Mouse (Mus musculus): ENCODE results near the gene 1700123O20Rik. TPM values are rescaled to one million over a fixed set of nuclear protein-coding genes. Genes with fewer than 3 reads are reported as not detected.

1700123O20Rik gene
- polyA plus RNA-seq, 1 experiment: not detected

DNA sequence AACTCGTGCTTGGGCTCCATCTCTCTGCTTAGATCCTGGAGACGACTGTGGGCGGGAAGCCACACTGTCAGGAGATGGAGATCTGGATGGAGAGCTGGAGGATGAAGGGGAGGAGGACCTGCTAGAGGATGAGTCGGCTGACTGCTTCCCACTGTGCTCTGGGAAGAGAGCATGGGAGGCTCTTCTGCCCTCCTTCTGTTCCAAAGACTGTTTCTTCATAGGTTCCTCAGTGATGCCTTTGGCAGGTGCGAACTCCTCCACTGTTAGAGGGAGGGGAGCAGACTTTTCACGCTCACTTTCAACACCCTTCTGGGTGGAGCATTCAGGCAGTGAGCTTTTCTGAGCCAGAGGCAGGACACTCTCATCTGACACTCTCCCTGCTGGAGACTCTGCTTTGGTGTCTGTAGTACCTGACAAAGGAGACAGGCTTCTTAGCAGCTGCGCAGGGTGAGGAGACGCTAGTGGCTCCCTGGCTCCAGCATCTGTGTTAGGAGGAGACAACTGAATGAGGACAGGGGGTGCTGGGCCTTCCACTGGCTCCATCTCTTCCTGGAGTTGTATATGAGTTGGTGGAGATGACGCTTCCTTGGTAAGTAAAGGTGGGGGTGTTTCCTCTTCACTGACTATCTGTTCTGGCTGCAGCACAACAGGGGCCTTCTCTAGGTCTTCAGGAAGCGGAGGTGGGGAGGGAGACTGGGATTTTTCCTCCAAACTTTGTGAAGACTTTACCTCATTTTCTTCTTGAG is 21.4 kb upstream of the 1700123O20Rik start:
- Histone ChIP-seq H3K27ac (ENCODE audit: insufficient read depth, low read depth, low read length) (no peak overlapping the region), H3K4me3 (ENCODE audit: insufficient read depth, low read depth, low read length) (no peak overlapping the region), H3K4me1 (ENCODE audit: control insufficient read depth, insufficient read depth, low read length) (peaks cover 7% of the 10 kb centered on the region; the same call in 1 of the 2 replicates)
- WGBS: 55% methylated on average over 10 of the region's 10 CpGs
- TF ChIP-seq CTCF (IDR thresholded peaks at IDR 0.05; ENCODE audit: insufficient read depth, low read depth, low read length) (no peak), POLR2A (IDR thresholded peaks at IDR 0.05; ENCODE audit: insufficient read depth, low read depth, low read length) (no peak)

DNA sequence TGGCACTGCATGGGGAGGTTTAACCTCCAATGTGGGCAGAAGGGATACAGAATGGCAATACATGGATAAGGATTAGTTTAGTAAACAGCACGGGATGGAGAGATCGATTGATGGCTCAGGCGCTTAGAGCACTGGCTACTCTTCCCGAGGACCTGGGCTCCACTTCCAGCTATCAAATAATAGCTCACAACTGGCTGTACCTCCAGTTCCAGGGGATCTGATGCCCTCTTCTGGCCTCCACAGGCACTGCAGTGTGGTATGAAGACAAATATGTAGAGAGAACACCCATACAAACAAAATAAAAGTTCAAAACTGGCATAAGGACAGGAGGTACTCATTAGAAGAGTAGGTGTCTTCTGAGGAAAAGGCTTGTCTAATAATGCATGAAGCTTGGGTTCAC is 16.6 kb upstream of the 1700123O20Rik start:
- no peak overlapping the region for H3K27ac ChIP-seq (ENCODE audit: insufficient read depth, low read depth, low read length)
- TF ChIP-seq CTCF (IDR thresholded peaks at IDR 0.05; ENCODE audit: insufficient read depth, low read depth, low read length) (no peak), POLR2A (IDR thresholded peaks at IDR 0.05; ENCODE audit: insufficient read depth, low read depth, low read length) (no peak)
- peaks cover 5% of the 10 kb centered on the region; the same call in 1 of the 2 replicates for H3K4me1 ChIP-seq (ENCODE audit: control insufficient read depth, insufficient read depth, low read length)
- WGBS: 66% methylated on average over 4 of the region's 4 CpGs
- H3K4me3 ChIP-seq (ENCODE audit: insufficient read depth, low read depth, low read length): no peak overlapping the region

DNA sequence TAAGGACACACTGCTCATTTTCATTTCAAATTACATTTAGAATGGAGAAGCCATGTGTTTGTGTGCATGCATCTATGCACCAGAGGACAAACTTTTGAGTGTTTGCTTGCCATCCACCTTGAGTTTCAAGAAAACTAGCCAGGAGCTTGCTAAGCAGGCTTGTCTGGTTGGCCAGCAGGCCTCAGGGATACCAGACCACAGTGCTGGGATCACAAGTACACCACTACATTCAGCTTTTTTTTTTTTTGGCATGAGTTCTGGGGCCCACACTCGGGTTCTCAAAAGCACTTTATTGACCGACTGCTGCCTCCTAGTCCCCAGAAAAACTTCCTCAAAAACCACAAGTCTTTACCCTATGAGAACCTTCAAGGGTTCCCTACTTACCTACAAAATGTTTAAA is 11.7 kb upstream of the 1700123O20Rik start:
- Histone ChIP-seq H3K4me1 (ENCODE audit: control insufficient read depth, insufficient read depth, low read length) (no peaks in the 10 kb centered on the region), H3K27ac (ENCODE audit: insufficient read depth, low read depth, low read length) (no peak overlapping the region), H3K4me3 (ENCODE audit: insufficient read depth, low read depth, low read length) (no peak overlapping the region)
- 31% methylated on average over 2 of the region's 2 CpGs for WGBS
- no peak for TF ChIP-seq CTCF (IDR thresholded peaks at IDR 0.05; ENCODE audit: insufficient read depth, low read depth, low read length)
- TF ChIP-seq POLR2A (IDR thresholded peaks at IDR 0.05; ENCODE audit: insufficient read depth, low read depth, low read length): no peak

- Histone ChIP-seq H3K4me1 (ENCODE audit: control insufficient read depth, insufficient read depth, low read length) (no peaks in the 10 kb centered on the region), H3K27ac (ENCODE audit: insufficient read depth, low read depth, low read length) (no peak overlapping the region), H3K4me3 (ENCODE audit: insufficient read depth, low read depth, low read length) (no peak overlapping the region)
- WGBS: 70% methylated on average over 5 of the region's 5 CpGs
- TF ChIP-seq CTCF (IDR thresholded peaks at IDR 0.05; ENCODE audit: insufficient read depth, low read depth, low read length) (no peak), POLR2A (IDR thresholded peaks at IDR 0.05; ENCODE audit: insufficient read depth, low read depth, low read length) (no peak)
Measured at GRCm38 (mm10) chr14:54676290-54676689, 9.7 kb upstream of the 1700123O20Rik start.

DNA sequence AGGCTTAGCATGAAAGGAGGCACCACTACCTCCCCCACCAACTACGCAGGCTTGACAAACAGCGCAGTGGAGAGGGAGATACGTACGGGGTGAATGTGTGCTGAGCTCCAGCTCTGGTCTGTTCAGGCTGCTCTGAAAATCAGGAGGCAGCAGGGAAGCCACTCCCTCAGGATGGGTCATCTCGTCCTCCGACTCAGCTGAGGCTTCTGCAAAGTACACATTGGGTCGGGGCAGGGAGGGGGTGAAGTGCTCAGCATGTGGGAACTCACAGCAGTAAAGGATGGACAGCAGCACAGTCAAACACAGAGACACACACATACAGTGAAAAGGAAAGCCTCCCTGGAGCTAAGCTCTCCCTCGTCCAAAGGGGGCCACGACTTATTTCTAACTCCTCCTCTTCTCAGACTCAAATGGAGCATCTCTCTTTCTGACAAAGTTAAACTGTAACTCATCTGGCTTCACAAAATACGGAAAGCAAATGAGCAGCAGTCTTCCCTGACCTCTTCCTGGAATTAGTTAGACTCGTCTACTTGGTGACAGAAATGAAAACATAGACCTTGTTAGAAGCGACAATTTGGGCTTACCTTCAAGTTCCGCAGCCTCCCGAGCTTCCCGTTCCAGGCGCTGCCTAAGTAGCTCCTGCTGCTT is 7.2 kb upstream of the 1700123O20Rik start:
- 83% methylated on average over 16 of the region's 16 CpGs for WGBS
- Histone ChIP-seq H3K4me1 (ENCODE audit: control insufficient read depth, insufficient read depth, low read length) (no peaks in the 10 kb centered on the region), H3K4me3 (ENCODE audit: insufficient read depth, low read depth, low read length) (no peak overlapping the region), H3K27ac (ENCODE audit: insufficient read depth, low read depth, low read length) (no peak overlapping the region)
- no peak for TF ChIP-seq POLR2A (IDR thresholded peaks at IDR 0.05; ENCODE audit: insufficient read depth, low read depth, low read length)
- TF ChIP-seq CTCF (IDR thresholded peaks at IDR 0.05; ENCODE audit: insufficient read depth, low read depth, low read length): no peak

DNA sequence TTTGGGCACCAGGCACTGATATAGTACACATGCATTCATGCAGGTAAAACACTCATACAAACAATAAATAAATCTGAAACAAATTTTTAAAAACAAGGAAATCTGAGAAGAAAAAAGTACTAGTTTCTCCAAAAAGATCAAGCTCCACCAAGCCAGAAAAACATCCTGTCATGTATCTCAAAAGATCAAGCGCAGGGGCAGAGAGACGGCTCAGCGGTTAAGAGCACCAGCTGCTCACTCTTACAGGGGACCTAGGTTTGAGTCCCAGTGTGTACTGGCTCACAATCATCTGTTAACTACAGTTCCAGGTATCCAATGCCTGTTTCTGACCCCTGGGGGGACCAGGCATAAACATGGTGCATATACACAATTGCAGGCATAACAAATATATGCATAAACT is 3.6 kb upstream of the 1700123O20Rik start:
- H3K4me3 ChIP-seq (ENCODE audit: insufficient read depth, low read depth, low read length): no peak overlapping the region
- no peak overlapping the region for H3K27ac ChIP-seq (ENCODE audit: insufficient read depth, low read depth, low read length)
- no peaks in the 10 kb centered on the region for H3K4me1 ChIP-seq (ENCODE audit: control insufficient read depth, insufficient read depth, low read length)
- WGBS: 84% methylated on average over 3 of the region's 3 CpGs
- TF ChIP-seq POLR2A (IDR thresholded peaks at IDR 0.05; ENCODE audit: insufficient read depth, low read depth, low read length): no peak
- no peak for TF ChIP-seq CTCF (IDR thresholded peaks at IDR 0.05; ENCODE audit: insufficient read depth, low read depth, low read length)

GRCm38 (mm10) chr14:54685471-54685870 is 545 bp upstream of the 1700123O20Rik start:
- H3K27ac ChIP-seq (ENCODE audit: insufficient read depth, low read depth, low read length): peak overlapping the region; percentile 10; the same call in 1 of the 2 replicates
- 2% methylated on average over 8 of the region's 8 CpGs for WGBS
- H3K4me1 ChIP-seq (ENCODE audit: control insufficient read depth, insufficient read depth, low read length): 0 out of 2 replicates have a peak, but pooled peaks cover 2% of the 10 kb centered on the region
- TF ChIP-seq CTCF (IDR thresholded peaks at IDR 0.05; ENCODE audit: insufficient read depth, low read depth, low read length) (no peak), POLR2A (IDR thresholded peaks at IDR 0.05; ENCODE audit: insufficient read depth, low read depth, low read length) (no peak)
- H3K4me3 ChIP-seq (ENCODE audit: insufficient read depth, low read depth, low read length): peak overlapping the region; percentile 83

DNA sequence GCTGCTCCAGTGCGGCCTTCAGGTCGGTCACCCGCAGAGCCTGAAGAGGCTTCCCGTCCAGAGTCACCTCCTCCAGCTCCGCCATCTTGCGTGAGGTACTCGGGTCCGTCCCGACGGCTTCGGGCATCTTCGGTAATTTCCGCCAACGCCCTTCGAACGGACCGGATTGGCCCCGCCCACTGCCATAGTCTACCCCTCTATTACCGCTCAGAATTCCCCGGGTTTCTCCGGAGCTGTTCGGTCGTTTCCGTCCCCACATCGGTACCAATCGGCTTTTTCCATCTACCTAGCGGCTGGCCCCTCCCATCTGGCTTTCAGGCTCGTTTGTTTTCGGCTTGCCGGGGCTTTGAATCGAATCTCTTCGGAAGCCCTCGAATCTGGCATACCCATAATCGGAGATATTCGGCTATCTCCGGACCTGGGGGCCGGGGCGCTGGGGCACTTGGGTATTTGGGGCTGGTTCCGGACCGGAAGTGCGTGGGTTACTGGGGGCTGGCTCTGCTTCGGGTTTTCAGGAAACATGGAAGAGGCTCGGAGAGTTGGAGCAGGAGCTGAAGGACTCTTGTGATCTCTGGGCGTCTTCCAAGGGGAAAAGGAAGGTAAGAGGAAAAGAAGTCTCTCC is 617 bp downstream of the 1700123O20Rik start, which contains the start of gene Acin1:
TSS of gene Acin1 (minus strand) at position 410 of the 622 bp plus-strand sequence.
- no peak for TF ChIP-seq CTCF (IDR thresholded peaks at IDR 0.05; ENCODE audit: insufficient read depth, low read depth, low read length)
- TF ChIP-seq POLR2A (IDR thresholded peaks at IDR 0.05; ENCODE audit: insufficient read depth, low read depth, low read length): peak; percentile 76
- H3K27ac ChIP-seq (ENCODE audit: insufficient read depth, low read depth, low read length): peak within 1 kb of the TSS; percentile 96
- H3K4me3 ChIP-seq (ENCODE audit: insufficient read depth, low read depth, low read length): peak within 1 kb of the TSS; percentile 83
- 0 out of 2 replicates have a peak, but pooled peaks cover 2% of the 10 kb centered on the region for H3K4me1 ChIP-seq (ENCODE audit: control insufficient read depth, insufficient read depth, low read length)
- under 1% methylated on average over 44 of the region's 44 CpGs for WGBS

Measured in olfactory bulb, adult 2 months (tissue).